Mouse (Mus musculus) hindbrain, embryonic 12.5 days (tissue): ENCODE results near the gene Rbm19. TPM values are rescaled to one million over a fixed set of nuclear protein-coding genes. Genes with fewer than 3 reads are reported as not detected.

Experiments
- ATAC-seq: fragments of 200-750 bp; cut with Nextera tagmentation; 2 replicates; pipeline ENCODE4 v1.8.0; 2017; ENCODE audit warnings: moderate TSS enrichment; ENCODE audit not compliant: low FRiP score
- H3K27ac ChIP-seq: fragments of 300-500 bp; sonication (generic); 2 replicates; pipeline ENCODE4 v1.5.1; 2016; ENCODE audit warnings: mild to moderate bottlenecking
- H3K27me3 ChIP-seq: fragments of 300-500 bp; sonication (generic); 2 replicates; pipeline ENCODE4 v1.6.1; 2016; ENCODE audit warnings: mild to moderate bottlenecking
- H3K36me3 ChIP-seq: fragments of 300-500 bp; sonication (generic); 2 replicates; pipeline ENCODE4 v1.6.1; 2016; ENCODE audit warnings: mild to moderate bottlenecking
- H3K4me1 ChIP-seq: fragments of 300-500 bp; sonication (generic); 2 replicates; pipeline ENCODE4 v1.6.1; 2016
- H3K4me2 ChIP-seq: fragments of 300-500 bp; sonication (generic); replicated peaks from 2 replicates; pipeline ENCODE4 v1.6.1; 2016; ENCODE audit warnings: mild to moderate bottlenecking
- H3K4me3 ChIP-seq: fragments of 300-500 bp; sonication (generic); 2 replicates; pipeline ENCODE4 v1.5.1; 2016; ENCODE audit warnings: mild to moderate bottlenecking
- H3K9ac ChIP-seq: fragments of 300-500 bp; sonication (generic); 2 replicates; pipeline ENCODE4 v1.6.1; 2016; ENCODE audit warnings: mild to moderate bottlenecking, moderate library complexity
- H3K9me3 ChIP-seq: fragments of 300-500 bp; sonication (generic); replicated peaks from 2 replicates; pipeline ENCODE4 v1.6.1; 2016; ENCODE audit warnings: mild to moderate bottlenecking
- WGBS: fragments of 180-500 bp; shearing (Covaris S2); methylation state at CpG from one replicate; pipeline ENCODE4 v1.1.7; 2016; 5-methylcytosine and 5-hydroxymethylcytosine counted together
- polyA plus RNA-seq: library from polyadenylated mRNA; unstranded; fragments of >200 nt; fragmentation: Nextera tagmentation; extraction: Ambion mirVana; gene quantifications from 2 replicates; pipeline ENCODE4 v1.2.1, GENCODE M21; 2016

The Rbm19 gene
- polyA plus RNA-seq, 1 experiment from 2014 or later: 28.2 TPM

DNA sequence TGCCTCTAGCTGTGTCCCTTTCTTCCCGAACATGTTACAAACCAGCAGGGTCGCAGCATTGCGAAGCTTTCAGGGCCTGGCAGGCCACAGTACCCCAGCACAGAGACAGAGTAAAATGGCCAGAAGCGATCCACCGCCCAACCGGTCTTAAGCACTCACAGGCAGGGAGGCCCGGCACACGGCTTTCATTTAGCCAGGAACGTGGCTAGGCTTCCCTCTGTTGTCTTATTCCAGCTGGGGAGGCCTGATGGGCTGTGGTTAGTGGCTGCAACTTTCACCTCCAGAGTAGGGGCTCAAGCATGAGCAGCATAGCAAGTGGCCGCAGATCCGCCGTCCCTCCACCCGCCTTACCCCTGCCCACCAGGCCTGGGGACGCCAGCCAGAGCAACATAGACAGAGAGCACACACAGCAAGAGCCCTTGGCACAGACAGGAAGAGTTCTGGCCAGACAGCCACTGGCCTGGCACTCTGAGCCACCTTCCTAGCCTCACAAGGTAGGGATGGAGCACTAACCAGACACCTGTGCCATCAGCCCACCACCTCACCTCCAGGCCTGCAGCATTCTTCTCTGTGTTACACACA lies 73.8 kb downstream of the Rbm19 start:
- no peaks in the 10 kb centered on the region; the same call in 1 of the 2 replicates for H3K36me3 ChIP-seq
- H3K9ac ChIP-seq: no peak overlapping the region
- H3K4me1 ChIP-seq: peaks cover 39% of the 10 kb centered on the region
- H3K27me3 ChIP-seq: no peaks in the 10 kb centered on the region; the same call in 1 of the 2 replicates
- no peak overlapping the region for H3K4me3 ChIP-seq
- H3K27ac ChIP-seq: peak overlapping the region; percentile 40; the same call in 1 of the 2 replicates
- H3K9me3 ChIP-seq: no peaks in the 10 kb centered on the region
- no peak for ATAC-seq
- H3K4me2 ChIP-seq: no peak overlapping the region
- 59% methylated on average over 14 of the region's 14 CpGs for WGBS

DNA sequence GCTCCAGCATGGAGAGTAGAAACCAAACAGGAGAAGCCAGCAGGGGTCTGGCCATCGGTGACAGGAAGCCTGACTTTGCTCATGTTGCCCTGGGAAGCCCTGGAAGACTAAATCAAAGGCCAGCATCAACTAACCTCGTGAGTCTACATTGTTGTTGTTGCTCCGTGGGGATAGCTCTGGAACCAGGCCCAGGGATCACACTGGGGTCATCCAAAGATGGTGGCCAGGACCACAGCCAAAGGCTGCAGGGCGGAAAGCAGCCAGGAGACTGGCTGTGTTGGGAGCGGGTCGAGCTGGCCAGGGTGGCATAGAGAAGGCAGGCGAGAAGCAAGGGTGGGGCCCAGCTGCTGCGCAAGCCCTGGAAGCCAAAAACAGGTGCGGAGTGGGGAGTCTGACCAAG lies 75.4 kb downstream of the Rbm19 start:
- Histone ChIP-seq H3K9ac (no peak overlapping the region), H3K4me3 (no peak overlapping the region), H3K36me3 (no peaks in the 10 kb centered on the region; the same call in 1 of the 2 replicates), H3K4me1 (peaks cover 54% of the 10 kb centered on the region), H3K27me3 (no peaks in the 10 kb centered on the region; the same call in 1 of the 2 replicates), H3K9me3 (no peaks in the 10 kb centered on the region), H3K27ac (no peak overlapping the region), H3K4me2 (no peak overlapping the region)
- 85% methylated on average over 9 of the region's 9 CpGs for WGBS
- ATAC-seq: no peak

- no peaks in the 10 kb centered on the region; the same call in 1 of the 2 replicates for H3K27me3 ChIP-seq
Observed at GRCm38 (mm10) chr5:120194309-120194941, 78.2 kb downstream of the Rbm19 start.

DNA sequence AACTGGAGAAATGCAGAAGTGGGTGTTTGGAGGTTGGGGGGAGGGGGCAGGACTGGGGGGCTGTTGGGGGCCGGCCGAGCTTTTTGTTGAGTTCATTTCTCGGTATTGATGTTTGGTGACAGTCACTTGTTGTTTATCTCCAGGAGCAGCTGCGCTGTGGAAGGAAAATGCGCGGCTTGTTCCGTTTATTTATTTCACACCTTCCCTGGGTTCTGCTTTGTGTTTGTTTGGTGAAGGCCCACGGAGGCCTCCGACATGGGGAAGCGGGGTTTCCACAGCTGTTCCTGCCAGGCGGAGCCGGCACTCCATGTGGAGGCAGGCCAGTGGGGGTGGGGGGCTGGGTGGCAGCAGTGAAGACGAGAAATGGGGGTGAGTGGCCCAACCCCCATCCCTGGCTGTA lies 78.7 kb downstream of the Rbm19 start:
- H3K4me1 ChIP-seq: peaks cover 47% of the 10 kb centered on the region
- no peak overlapping the region for H3K4me2 ChIP-seq
- no peak for ATAC-seq
- no peak overlapping the region for H3K4me3 ChIP-seq
- no peaks in the 10 kb centered on the region for H3K9me3 ChIP-seq
- no peaks in the 10 kb centered on the region for H3K27me3 ChIP-seq
- peak overlapping the region; percentile 74 for H3K27ac ChIP-seq
- 35% methylated on average over 13 of the region's 13 CpGs for WGBS
- H3K36me3 ChIP-seq: peaks cover 15% of the 10 kb centered on the region; the same call in 1 of the 2 replicates
- H3K9ac ChIP-seq: no peak overlapping the region

More at GRCm38 (mm10) chr5:120194309-120194941, 78.2 kb downstream of the Rbm19 start:
- peaks cover 12% of the 10 kb centered on the region; the same call in 1 of the 2 replicates for H3K36me3 ChIP-seq
- no peak overlapping the region for H3K4me2 ChIP-seq
- H3K4me1 ChIP-seq: peaks cover 52% of the 10 kb centered on the region
- H3K9ac ChIP-seq: no peak overlapping the region; the same call in 1 of the 2 replicates
- WGBS: 57% methylated on average over 16 of the region's 16 CpGs
- H3K9me3 ChIP-seq: no peaks in the 10 kb centered on the region
- H3K27ac ChIP-seq: peak overlapping the region; percentile 74
- H3K4me3 ChIP-seq: no peak overlapping the region
- ATAC-seq: no peak

DNA sequence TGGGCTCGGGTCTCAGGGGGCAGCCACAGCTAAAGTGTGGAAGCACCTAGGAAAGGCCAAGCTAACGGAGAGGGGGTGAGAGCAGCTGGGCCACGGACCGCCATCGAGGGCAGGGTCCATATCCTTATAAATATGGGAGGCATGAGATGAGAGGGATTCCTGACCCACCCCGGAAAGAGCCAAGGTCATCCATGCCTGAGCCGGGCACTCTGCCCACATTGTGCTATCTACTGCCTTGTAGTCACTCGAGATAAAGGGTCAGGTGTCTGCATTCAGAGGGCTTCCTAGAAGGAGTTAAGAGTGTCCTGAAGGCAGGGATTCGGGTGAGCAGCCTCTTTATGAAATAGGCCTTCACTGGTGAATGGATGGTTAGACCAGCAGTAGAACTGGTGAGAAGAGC lies 80.6 kb downstream of the Rbm19 start:
- H3K27me3 ChIP-seq: no peaks in the 10 kb centered on the region
- H3K36me3 ChIP-seq: peaks cover 19% of the 10 kb centered on the region; the same call in 1 of the 2 replicates
- H3K27ac ChIP-seq: no peak overlapping the region; the same call in 1 of the 2 replicates
- WGBS: 84% methylated on average over 9 of the region's 9 CpGs
- no peak overlapping the region for H3K9ac ChIP-seq
- no peaks in the 10 kb centered on the region for H3K9me3 ChIP-seq
- no peak for ATAC-seq
- no peak overlapping the region for H3K4me3 ChIP-seq
- peaks cover 48% of the 10 kb centered on the region for H3K4me1 ChIP-seq
- no peak overlapping the region for H3K4me2 ChIP-seq

GRCm38 (mm10) chr5:120197813-120198387 lies 81.6 kb downstream of the Rbm19 start:
- ATAC-seq: no peak
- no peak overlapping the region for H3K27ac ChIP-seq
- peaks cover 43% of the 10 kb centered on the region for H3K4me1 ChIP-seq
- H3K4me3 ChIP-seq: no peak overlapping the region
- no peaks in the 10 kb centered on the region for H3K9me3 ChIP-seq
- no peak overlapping the region for H3K9ac ChIP-seq
- no peaks in the 10 kb centered on the region for H3K27me3 ChIP-seq
- 85% methylated on average over 10 of the region's 10 CpGs for WGBS
- peaks cover 19% of the 10 kb centered on the region; the same call in 1 of the 2 replicates for H3K36me3 ChIP-seq
- no peak overlapping the region for H3K4me2 ChIP-seq

GRCm38 (mm10) chr5:120199865-120200264 lies 83.6 kb downstream of the Rbm19 start:
- ATAC-seq: no peak
- no peak overlapping the region for H3K4me2 ChIP-seq
- H3K9ac ChIP-seq: no peak overlapping the region
- H3K27me3 ChIP-seq: no peaks in the 10 kb centered on the region
- H3K4me3 ChIP-seq: no peak overlapping the region
- H3K27ac ChIP-seq: 0 out of 2 replicates have a peak overlapping the region, but pooled peaks have one; percentile 40
- H3K9me3 ChIP-seq: no peaks in the 10 kb centered on the region
- H3K4me1 ChIP-seq: peaks cover 28% of the 10 kb centered on the region
- H3K36me3 ChIP-seq: peaks cover 19% of the 10 kb centered on the region; the same call in 1 of the 2 replicates
- 96% methylated on average over 7 of the region's 7 CpGs for WGBS

DNA sequence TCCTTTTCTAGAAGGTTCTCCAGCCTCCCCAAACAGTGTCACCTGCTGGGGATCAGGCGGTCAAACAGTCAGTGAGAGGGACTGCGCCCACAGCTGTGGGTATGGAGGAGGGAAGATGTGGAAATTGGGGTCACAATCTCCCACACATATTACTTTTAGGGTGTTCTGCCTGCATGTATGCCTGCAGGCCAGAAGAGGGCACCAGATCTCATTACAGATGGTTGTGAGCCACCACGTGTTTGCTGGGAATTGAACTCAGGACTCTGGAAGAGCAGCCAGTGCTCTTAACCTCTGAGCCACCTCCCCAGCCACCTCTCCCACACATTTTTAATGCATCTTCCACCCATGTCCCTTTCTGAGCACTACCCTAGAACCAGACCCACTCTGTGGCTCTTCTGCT lies 88.1 kb downstream of the Rbm19 start:
- Histone ChIP-seq H3K27ac (no peak overlapping the region), H3K27me3 (peaks cover 21% of the 10 kb centered on the region), H3K4me3 (no peak overlapping the region), H3K9ac (no peak overlapping the region), H3K4me1 (peaks cover 50% of the 10 kb centered on the region), H3K4me2 (no peak overlapping the region), H3K9me3 (no peaks in the 10 kb centered on the region), H3K36me3 (0 out of 2 replicates have a peak, but pooled peaks cover 7% of the 10 kb centered on the region)
- no peak for ATAC-seq
- 82% methylated on average over 3 of the region's 3 CpGs for WGBS

- no peaks in the 10 kb centered on the region for H3K36me3 ChIP-seq
- WGBS: 38% methylated on average over 12 of the region's 12 CpGs
- peak; percentile 67 for ATAC-seq
- no peak overlapping the region for H3K9ac ChIP-seq
- H3K4me3 ChIP-seq: no peak overlapping the region
- H3K27me3 ChIP-seq: peaks cover 25% of the 10 kb centered on the region
- peak overlapping the region; percentile 64 for H3K27ac ChIP-seq
- H3K9me3 ChIP-seq: no peaks in the 10 kb centered on the region
- peaks cover 58% of the 10 kb centered on the region for H3K4me1 ChIP-seq
- 0 out of 2 replicates have a peak overlapping the region, but pooled peaks have one; percentile 3 for H3K4me2 ChIP-seq
Observed at GRCm38 (mm10) chr5:120206313-120206943, 90.2 kb downstream of the Rbm19 start.

GRCm38 (mm10) chr5:120207492-120207891 lies 91.2 kb downstream of the Rbm19 start:
- Histone ChIP-seq H3K9me3 (no peaks in the 10 kb centered on the region), H3K36me3 (no peaks in the 10 kb centered on the region), H3K9ac (no peak overlapping the region), H3K4me1 (peaks cover 62% of the 10 kb centered on the region), H3K4me2 (no peak overlapping the region), H3K27ac (no peak overlapping the region), H3K27me3 (peaks cover 28% of the 10 kb centered on the region), H3K4me3 (no peak overlapping the region)
- ATAC-seq: no peak
- WGBS: 76% methylated on average over 4 of the region's 4 CpGs

- peak; percentile 49 for ATAC-seq
- H3K27ac ChIP-seq: peak overlapping the region; percentile 83; the same call in 1 of the 2 replicates
- H3K27me3 ChIP-seq: peaks cover 27% of the 10 kb centered on the region
- H3K36me3 ChIP-seq: no peaks in the 10 kb centered on the region
- peaks cover 62% of the 10 kb centered on the region for H3K4me1 ChIP-seq
- H3K4me2 ChIP-seq: peak overlapping the region; percentile 42
- peak overlapping the region; percentile 3; the same call in 1 of the 2 replicates for H3K4me3 ChIP-seq
- no peak overlapping the region for H3K9ac ChIP-seq
- 5% methylated on average over 11 of the region's 11 CpGs for WGBS
- H3K9me3 ChIP-seq: no peaks in the 10 kb centered on the region
Observed at GRCm38 (mm10) chr5:120210668-120211067, 94.4 kb downstream of the Rbm19 start.

DNA sequence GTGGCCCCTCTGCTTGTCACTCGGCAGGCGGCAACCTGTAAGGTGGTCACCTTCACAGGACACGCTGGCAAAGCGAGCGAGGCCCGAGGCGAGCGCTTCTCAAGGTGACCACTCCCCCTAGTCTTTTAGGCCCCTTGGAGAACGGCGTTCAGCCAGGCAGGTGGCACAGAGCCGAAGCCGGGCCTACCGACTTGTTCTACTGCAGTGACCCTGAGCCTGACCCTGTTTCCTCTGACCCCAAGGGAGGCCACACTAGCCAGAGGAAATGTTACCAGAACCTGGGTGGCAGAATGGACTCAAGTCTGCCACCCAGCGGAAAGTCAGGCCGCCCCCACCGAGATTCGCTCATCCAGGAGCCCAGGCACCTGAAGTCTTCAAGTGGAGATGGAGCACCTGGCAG lies 94.9 kb downstream of the Rbm19 start:
- Histone ChIP-seq H3K27me3 (peaks cover 27% of the 10 kb centered on the region), H3K27ac (peak overlapping the region; percentile 62), H3K4me1 (peaks cover 57% of the 10 kb centered on the region), H3K9ac (no peak overlapping the region), H3K9me3 (no peaks in the 10 kb centered on the region), H3K4me3 (peak overlapping the region; percentile 3; the same call in 1 of the 2 replicates), H3K36me3 (no peaks in the 10 kb centered on the region), H3K4me2 (peak overlapping the region; percentile 42)
- 5% methylated on average over 17 of the region's 17 CpGs for WGBS
- peak; percentile 5; the same call in 1 of the 2 replicates for ATAC-seq
